ENCODE assay signal across 8 mouse cellular contexts in the genomic region with DNA sequence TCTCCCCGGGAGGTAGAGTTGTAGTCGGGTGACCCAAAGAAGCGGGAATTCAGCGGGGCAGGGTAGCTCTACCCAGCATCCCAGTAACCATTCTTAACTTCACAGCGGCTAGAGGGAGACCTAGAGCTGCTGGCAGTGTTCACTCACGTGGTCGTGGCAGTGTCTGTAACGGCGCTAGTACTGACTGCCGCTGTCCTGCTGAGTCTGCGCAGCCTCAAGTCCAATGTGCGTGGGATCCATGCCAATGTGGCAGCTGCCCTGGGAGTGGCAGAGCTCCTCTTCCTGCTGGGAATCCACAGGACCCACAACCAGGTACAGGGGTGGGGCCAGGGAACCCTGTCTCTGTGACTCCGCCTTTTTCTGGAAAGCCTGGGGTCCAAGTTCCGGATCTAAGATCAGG. TPM values are rescaled to one million over a fixed set of nuclear protein-coding genes. Genes with fewer than 3 reads are reported as not detected.
A peak's percentile ranks its signal among the peaks of the same experiment; 100 is the strongest.
DNase-seq lines count a peak whose midpoint lies in the region; ATAC-seq and TF ChIP-seq lines count a peak whose summit lies in the region.

No protein-coding gene starts in this region.

- TF ChIP-seq EP300 in liver, embryonic 14.5 days (IDR thresholded peaks at IDR 0.05; ENCODE audit: low read depth), result no peak

- H3K27ac ChIP-seq in midbrain, embryonic 10.5 days (replicated peaks), result no peak overlapping the region
- H3K27ac ChIP-seq in midbrain, embryonic 13.5 days, result no peak overlapping the region
- no peak overlapping the region for H3K27ac ChIP-seq in embryonic facial prominence, embryonic 11.5 days (replicated peaks; ENCODE audit: low read depth, low read length)
- H3K27ac ChIP-seq in heart, embryonic 12.5 days (ENCODE audit: poor library complexity, severe bottlenecking), result no peak overlapping the region
- H3K27ac ChIP-seq in kidney, postnatal 0 days, result no peak overlapping the region
- H3K27ac ChIP-seq in liver, embryonic 14.5 days, result no peak overlapping the region

- no peaks in the 10 kb centered on the region for H3K9me3 ChIP-seq in midbrain, embryonic 10.5 days (replicated peaks)
- no peaks in the 10 kb centered on the region for H3K9me3 ChIP-seq in midbrain, embryonic 13.5 days
- H3K9me3 ChIP-seq in embryonic facial prominence, embryonic 11.5 days (replicated peaks; ENCODE audit: control insufficient read depth, low read length), result no peaks in the 10 kb centered on the region
- no peaks in the 10 kb centered on the region for H3K9me3 ChIP-seq in heart, embryonic 12.5 days (replicated peaks)
- no peaks in the 10 kb centered on the region for H3K9me3 ChIP-seq in kidney, postnatal 0 days (replicated peaks; ENCODE audit: low read length)
- no peaks in the 10 kb centered on the region for H3K9me3 ChIP-seq in liver, embryonic 14.5 days (ENCODE audit: control insufficient read depth, low read length)

- peaks cover 93% of the 10 kb centered on the region for H3K36me3 ChIP-seq in midbrain, embryonic 10.5 days
- H3K36me3 ChIP-seq in midbrain, embryonic 13.5 days, result peaks cover 99% of the 10 kb centered on the region
- H3K36me3 ChIP-seq in embryonic facial prominence, embryonic 11.5 days (replicated peaks; ENCODE audit: control insufficient read depth, insufficient read depth, low read depth, low read length), result no peaks in the 10 kb centered on the region
- no peaks in the 10 kb centered on the region for H3K36me3 ChIP-seq in heart, embryonic 12.5 days
- H3K36me3 ChIP-seq in kidney, postnatal 0 days (ENCODE audit: insufficient read depth, low read length), result no peaks in the 10 kb centered on the region
- no peaks in the 10 kb centered on the region for H3K36me3 ChIP-seq in liver, embryonic 14.5 days (replicated peaks; ENCODE audit: control insufficient read depth, insufficient read depth, low read depth)

- ATAC-seq in midbrain, embryonic 13.5 days, result no peak
- no peak; the same call in 1 of the 2 replicates for ATAC-seq in embryonic facial prominence, embryonic 11.5 days (replicated peaks; ENCODE audit: insufficient number of reproducible peaks, low FRiP score, low TSS enrichment, low read depth)
- peak; percentile 29; the same call in 1 of the 2 replicates for ATAC-seq in heart, embryonic 12.5 days (ENCODE audit: insufficient number of reproducible peaks, low FRiP score)
- peak; percentile 67 for ATAC-seq in kidney, postnatal 0 days (replicated peaks; ENCODE audit: low FRiP score, low read depth)
- no peak for ATAC-seq in liver, embryonic 14.5 days (ENCODE audit: insufficient read depth)

- H3K4me2 ChIP-seq in midbrain, embryonic 13.5 days (replicated peaks), result no peak overlapping the region
- no peak overlapping the region; the same call in 1 of the 2 replicates for H3K4me2 ChIP-seq in embryonic facial prominence, embryonic 11.5 days (ENCODE audit: low read depth, low read length)
- peak overlapping the region; percentile 49 for H3K4me2 ChIP-seq in heart, embryonic 12.5 days
- peak overlapping the region; percentile 16; the same call in 1 of the 2 replicates for H3K4me2 ChIP-seq in kidney, postnatal 0 days (ENCODE audit: low read length)
- H3K4me2 ChIP-seq in liver, embryonic 14.5 days (ENCODE audit: low read depth), result no peak overlapping the region

- H3K4me3 ChIP-seq in midbrain, embryonic 10.5 days, result 0 out of 2 replicates have a peak overlapping the region, but pooled peaks have one; percentile 22
- no peak overlapping the region for H3K4me3 ChIP-seq in midbrain, embryonic 13.5 days (replicated peaks)
- H3K4me3 ChIP-seq in embryonic facial prominence, embryonic 11.5 days (ENCODE audit: low read depth, low read length), result no peak overlapping the region
- 0 out of 2 replicates have a peak overlapping the region, but pooled peaks have one; percentile 9 for H3K4me3 ChIP-seq in heart, embryonic 12.5 days
- H3K4me3 ChIP-seq in kidney, postnatal 0 days (replicated peaks; ENCODE audit: low read depth, low read length), result no peak overlapping the region
- no peak overlapping the region for H3K4me3 ChIP-seq in liver, embryonic 14.5 days (ENCODE audit: insufficient read depth in 1 of 2, low read depth in 2 of 2, low read length in 2 of 2)

- no peak overlapping the region for H3K9ac ChIP-seq in midbrain, embryonic 13.5 days (replicated peaks)
- H3K9ac ChIP-seq in embryonic facial prominence, embryonic 11.5 days (replicated peaks; ENCODE audit: low read length), result no peak overlapping the region
- 0 out of 2 replicates have a peak overlapping the region, but pooled peaks have one; percentile 35 for H3K9ac ChIP-seq in heart, embryonic 12.5 days
- no peak overlapping the region for H3K9ac ChIP-seq in kidney, postnatal 0 days (ENCODE audit: low read depth, low read length)
- H3K9ac ChIP-seq in liver, embryonic 14.5 days (replicated peaks), result no peak overlapping the region

- peaks cover 9% of the 10 kb centered on the region; the same call in 1 of the 2 replicates for H3K4me1 ChIP-seq in midbrain, embryonic 10.5 days
- H3K4me1 ChIP-seq in midbrain, embryonic 13.5 days (replicated peaks), result no peaks in the 10 kb centered on the region
- no peaks in the 10 kb centered on the region for H3K4me1 ChIP-seq in embryonic facial prominence, embryonic 11.5 days (ENCODE audit: control insufficient read depth, insufficient read depth, low read length)
- peaks cover 7% of the 10 kb centered on the region; the same call in 1 of the 2 replicates for H3K4me1 ChIP-seq in heart, embryonic 12.5 days (replicated peaks)
- H3K4me1 ChIP-seq in kidney, postnatal 0 days (replicated peaks; ENCODE audit: insufficient read depth, low read length), result no peaks in the 10 kb centered on the region
- no peaks in the 10 kb centered on the region for H3K4me1 ChIP-seq in liver, embryonic 14.5 days (replicated peaks; ENCODE audit: control insufficient read depth in 2 of 2, insufficient read depth in 2 of 2, low read length in 1 of 2)

- 20% methylated on average over 14 of the region's 14 CpGs for WGBS in midbrain, embryonic 10.5 days
- 17% methylated on average over 14 of the region's 14 CpGs for WGBS in midbrain, embryonic 13.5 days
- 18% methylated on average over 14 of the region's 14 CpGs for WGBS in embryonic facial prominence, embryonic 11.5 days
- WGBS in heart, embryonic 12.5 days, result 10% methylated on average over 14 of the region's 14 CpGs
- WGBS in kidney, postnatal 0 days, result 15% methylated on average over 14 of the region's 14 CpGs
- 13% methylated on average over 14 of the region's 14 CpGs for WGBS in liver, embryonic 14.5 days (ENCODE audit: insufficient replicate concordance)

- TF ChIP-seq CTCF in kidney, postnatal 0 days (IDR thresholded peaks at IDR 0.05; ENCODE audit: low read depth), result peak; percentile 54
- peak; percentile 52 for TF ChIP-seq CTCF in liver, embryonic 14.5 days (IDR thresholded peaks at IDR 0.05; ENCODE audit: low read depth)

- no peak for DNase-seq in midbrain, embryonic 10.5 days (ENCODE audit: low spot score)
- DNase-seq in embryonic facial prominence, embryonic 11.5 days (ENCODE audit: low spot score), result peak; percentile 33
- peak; percentile 54 for DNase-seq in kidney, postnatal 0 days (ENCODE audit: low spot score)
- DNase-seq in liver, embryonic 14.5 days (ENCODE audit: low read depth in 3 of 3, low spot score in 3 of 3), result no peak
- peak; percentile 53 to 60 for DNase-seq in right cerebral cortex, adult 2 months (ENCODE audit: low spot score in 2 of 2)
- no peak for DNase-seq in adipocyte (ENCODE audit: low spot score)

- peaks cover 32% of the 10 kb centered on the region for H3K27me3 ChIP-seq in midbrain, embryonic 10.5 days (ENCODE audit: low read depth, poor library complexity, severe bottlenecking)
- peaks cover 3% of the 10 kb centered on the region; the same call in 1 of the 2 replicates for H3K27me3 ChIP-seq in midbrain, embryonic 13.5 days
- no peaks in the 10 kb centered on the region for H3K27me3 ChIP-seq in embryonic facial prominence, embryonic 11.5 days (ENCODE audit: control insufficient read depth, insufficient read depth, low read length)
- H3K27me3 ChIP-seq in heart, embryonic 12.5 days (replicated peaks), result peaks cover 67% of the 10 kb centered on the region
- H3K27me3 ChIP-seq in kidney, postnatal 0 days (ENCODE audit: insufficient read depth, low read length), result no peaks in the 10 kb centered on the region
- no peaks in the 10 kb centered on the region; the same call in 1 of the 2 replicates for H3K27me3 ChIP-seq in liver, embryonic 14.5 days (ENCODE audit: control insufficient read depth, insufficient read depth, low read length)

RNA-seq across cellular contexts. Expression of gene Slc26a6, which starts 10.1 kb away (rescaled TPM):
- polyA plus RNA-seq in midbrain, embryonic 10.5 days (2016; fragmentation: Nextera tagmentation; extraction: Ambion mirVana), result 9.5 and 12.5 TPM in 2 replicates
- polyA plus RNA-seq in midbrain, embryonic 13.5 days (2015; fragmentation: Nextera tagmentation; extraction: Ambion mirVana), result 11.3 and 12.5 TPM in 2 replicates
- polyA plus RNA-seq in embryonic facial prominence, embryonic 11.5 days (2014; fragmentation: Nextera tagmentation; extraction: Ambion mirVana), result 14.5 and 15.5 TPM in 2 replicates
- polyA plus RNA-seq in heart, embryonic 12.5 days (2016; fragmentation: Nextera tagmentation; extraction: Ambion mirVana), result 6.0 and 8.0 TPM in 2 replicates
- polyA plus RNA-seq in kidney, postnatal 0 days (2015; fragmentation: Nextera tagmentation; extraction: Ambion mirVana), result 10.7 and 12.8 TPM in 2 replicates
- polyA plus RNA-seq in liver, embryonic 14.5 days (2012; rRNA removed), result 4.1 and 4.6 TPM in 2 replicates
- 5.9 and 7.0 TPM in 2 replicates for polyA plus RNA-seq in liver, embryonic 14.5 days (2014; fragmentation: Nextera tagmentation; extraction: Ambion mirVana)

RNA-seq across cellular contexts. Expression of gene Celsr3, which starts 16.9 kb away (rescaled TPM):
- 3.1 and 5.0 TPM in 2 replicates for polyA plus RNA-seq in midbrain, embryonic 10.5 days (2016; fragmentation: Nextera tagmentation; extraction: Ambion mirVana)
- 17.7 and 18.0 TPM in 2 replicates for polyA plus RNA-seq in midbrain, embryonic 13.5 days (2015; fragmentation: Nextera tagmentation; extraction: Ambion mirVana)
- 1.0 and 1.2 TPM in 2 replicates for polyA plus RNA-seq in embryonic facial prominence, embryonic 11.5 days (2014; fragmentation: Nextera tagmentation; extraction: Ambion mirVana)
- polyA plus RNA-seq in heart, embryonic 12.5 days (2016; fragmentation: Nextera tagmentation; extraction: Ambion mirVana), result 0.08 and 0.09 TPM in 2 replicates
- 0.06 and 0.11 TPM in 2 replicates for polyA plus RNA-seq in kidney, postnatal 0 days (2015; fragmentation: Nextera tagmentation; extraction: Ambion mirVana)
- 0.19 and 0.27 TPM in 2 replicates for polyA plus RNA-seq in liver, embryonic 14.5 days (2012; rRNA removed)
- polyA plus RNA-seq in liver, embryonic 14.5 days (2014; fragmentation: Nextera tagmentation; extraction: Ambion mirVana), result 0.01 and 0.06 TPM in 2 replicates

RNA-seq across cellular contexts. Expression of gene Nckipsd, which starts 34.8 kb away (rescaled TPM):
- 14.5 and 17.3 TPM in 2 replicates for polyA plus RNA-seq in midbrain, embryonic 10.5 days (2016; fragmentation: Nextera tagmentation; extraction: Ambion mirVana)
- polyA plus RNA-seq in midbrain, embryonic 13.5 days (2015; fragmentation: Nextera tagmentation; extraction: Ambion mirVana), result 20.9 and 29.5 TPM in 2 replicates
- polyA plus RNA-seq in embryonic facial prominence, embryonic 11.5 days (2014; fragmentation: Nextera tagmentation; extraction: Ambion mirVana), result 9.1 and 12.1 TPM in 2 replicates
- polyA plus RNA-seq in heart, embryonic 12.5 days (2016; fragmentation: Nextera tagmentation; extraction: Ambion mirVana), result 8.9 and 9.2 TPM in 2 replicates
- polyA plus RNA-seq in kidney, postnatal 0 days (2015; fragmentation: Nextera tagmentation; extraction: Ambion mirVana), result 11.3 and 13.6 TPM in 2 replicates
- polyA plus RNA-seq in liver, embryonic 14.5 days (2012; rRNA removed), result 3.4 and 4.0 TPM in 2 replicates
- 3.2 TPM in 2 replicates for polyA plus RNA-seq in liver, embryonic 14.5 days (2014; fragmentation: Nextera tagmentation; extraction: Ambion mirVana)

RNA-seq across cellular contexts. Expression of gene Ip6k2, which starts 59.4 kb away (rescaled TPM):
- polyA plus RNA-seq in midbrain, embryonic 10.5 days (2016; fragmentation: Nextera tagmentation; extraction: Ambion mirVana), result 89.0 and 105 TPM in 2 replicates
- polyA plus RNA-seq in midbrain, embryonic 13.5 days (2015; fragmentation: Nextera tagmentation; extraction: Ambion mirVana), result 217 and 238 TPM in 2 replicates
- polyA plus RNA-seq in embryonic facial prominence, embryonic 11.5 days (2014; fragmentation: Nextera tagmentation; extraction: Ambion mirVana), result 113 and 118 TPM in 2 replicates
- polyA plus RNA-seq in heart, embryonic 12.5 days (2016; fragmentation: Nextera tagmentation; extraction: Ambion mirVana), result 45.1 and 47.7 TPM in 2 replicates
- 74.6 and 79.5 TPM in 2 replicates for polyA plus RNA-seq in kidney, postnatal 0 days (2015; fragmentation: Nextera tagmentation; extraction: Ambion mirVana)
- 27.7 and 29.2 TPM in 2 replicates for polyA plus RNA-seq in liver, embryonic 14.5 days (2012; rRNA removed)
- 10.4 and 11.7 TPM in 2 replicates for polyA plus RNA-seq in liver, embryonic 14.5 days (2014; fragmentation: Nextera tagmentation; extraction: Ambion mirVana)

Comparison
In these comparisons a context has a peak if more than half of its experiments do, and no peak if none do; other contexts are left out.
1. H3K4me3 ChIP-seq: peak in midbrain, embryonic 10.5 days (single experiment) and heart, embryonic 12.5 days (single experiment); none in midbrain, embryonic 13.5 days (single experiment), embryonic facial prominence, embryonic 11.5 days (single experiment), kidney, postnatal 0 days (single experiment) and liver, embryonic 14.5 days (0 of 2).
2. DNase-seq: peak in embryonic facial prominence, embryonic 11.5 days (single experiment), kidney, postnatal 0 days (single experiment) and right cerebral cortex, adult 2 months (2 of 2); none in midbrain, embryonic 10.5 days (single experiment), liver, embryonic 14.5 days (0 of 3) and adipocyte (single experiment).
3. ATAC-seq: peak in heart, embryonic 12.5 days (single experiment) and kidney, postnatal 0 days (single experiment); none in midbrain, embryonic 13.5 days (single experiment), embryonic facial prominence, embryonic 11.5 days (single experiment) and liver, embryonic 14.5 days (single experiment).
4. H3K4me2 ChIP-seq: peak in heart, embryonic 12.5 days (single experiment) and kidney, postnatal 0 days (single experiment); none in midbrain, embryonic 13.5 days (single experiment), embryonic facial prominence, embryonic 11.5 days (single experiment) and liver, embryonic 14.5 days (single experiment).